Mouse (Mus musculus) midbrain, embryonic 14.5 days (tissue): Measurements from ENCODE around the gene Ubl7. TPM values are rescaled to one million over a fixed set of nuclear protein-coding genes. Genes with fewer than 3 reads are reported as not detected.

Source experiments
- ATAC-seq: fragments of 200-750 bp; cut with Nextera tagmentation; 2 replicates; pipeline ENCODE4 v1.8.0; 2017; ENCODE audit warnings: moderate number of reproducible peaks, moderate library complexity; ENCODE audit not compliant: low FRiP score, low TSS enrichment
- DNase-seq: peaks from one replicate; pipeline ENCODE4 v3.0.0-alpha.2; 2015
- H3K27ac ChIP-seq: fragments of 300-500 bp; sonication (generic); replicated peaks from 2 replicates; pipeline ENCODE4 v1.5.1; 2014; ENCODE audit warnings: mild to moderate bottlenecking, low read depth, low read length, moderate library complexity
- H3K27me3 ChIP-seq: fragments of 300-500 bp; sonication (generic); 2 replicates; pipeline ENCODE4 v1.6.1; 2014; ENCODE audit warnings: low read length, control low read depth, mixed read lengths; ENCODE audit not compliant: control insufficient read depth, insufficient read depth
- H3K36me3 ChIP-seq: fragments of 300-500 bp; sonication (generic); 2 replicates; pipeline ENCODE4 v1.6.1; 2014; ENCODE audit warnings: low read length, control low read depth; ENCODE audit not compliant: control insufficient read depth, insufficient read depth
- H3K4me1 ChIP-seq: fragments of 300-500 bp; sonication (generic); 2 replicates; pipeline ENCODE4 v1.6.1; 2014; ENCODE audit warnings: mild to moderate bottlenecking, antibody characterized with exemption, low read length, control low read depth; ENCODE audit not compliant: control insufficient read depth, insufficient read depth
- H3K4me2 ChIP-seq: fragments of 300-500 bp; sonication (generic); 2 replicates; pipeline ENCODE4 v1.6.1; 2014; ENCODE audit warnings: mild to moderate bottlenecking, low read length, moderate library complexity
- H3K4me3 ChIP-seq: fragments of 300-500 bp; sonication (generic); replicated peaks from 2 replicates; pipeline ENCODE4 v1.5.1; 2014; ENCODE audit warnings: low read depth, low read length
- H3K9ac ChIP-seq: fragments of 300-500 bp; sonication (generic); replicated peaks from 2 replicates; pipeline ENCODE4 v1.6.1; 2014; ENCODE audit warnings: mild to moderate bottlenecking, low read length, moderate library complexity
- H3K9me3 ChIP-seq: fragments of 300-500 bp; sonication (generic); 2 replicates; pipeline ENCODE4 v1.6.1; 2016; ENCODE audit warnings: low read length, control low read depth, mixed read lengths; ENCODE audit not compliant: control insufficient read depth
- WGBS: fragments of 180-500 bp; shearing (Covaris S2); extraction: QIAGEN DNeasy Blood & Tissue Kit; methylation state at CpG from one replicate; pipeline ENCODE4 v1.1.7; 2014; 5-methylcytosine and 5-hydroxymethylcytosine counted together
- polyA plus RNA-seq: library from polyadenylated mRNA; unstranded; fragments of >200 nt; fragmentation: Nextera tagmentation; extraction: Ambion mirVana; gene quantifications from 2 replicates; pipeline ENCODE4 v1.2.1, GENCODE M21; 2014

Ubl7 gene
- polyA plus RNA-seq, 1 experiment from 2014 or later, result 165 TPM

GRCm38 (mm10) chr9:57947381-57948030 lies 36.7 kb downstream of the Ubl7 start:
- Histone ChIP-seq H3K9me3 (no peaks in the 10 kb centered on the region), H3K9ac (no peak overlapping the region), H3K36me3 (no peaks in the 10 kb centered on the region), H3K4me1 (peaks cover 15% of the 10 kb centered on the region), H3K4me3 (no peak overlapping the region), H3K27me3 (no peaks in the 10 kb centered on the region), H3K4me2 (no peak overlapping the region), H3K27ac (no peak overlapping the region)
- 59% methylated on average over 7 of the region's 7 CpGs for WGBS
- ATAC-seq (no peak), DNase-seq (no peak)

DNA sequence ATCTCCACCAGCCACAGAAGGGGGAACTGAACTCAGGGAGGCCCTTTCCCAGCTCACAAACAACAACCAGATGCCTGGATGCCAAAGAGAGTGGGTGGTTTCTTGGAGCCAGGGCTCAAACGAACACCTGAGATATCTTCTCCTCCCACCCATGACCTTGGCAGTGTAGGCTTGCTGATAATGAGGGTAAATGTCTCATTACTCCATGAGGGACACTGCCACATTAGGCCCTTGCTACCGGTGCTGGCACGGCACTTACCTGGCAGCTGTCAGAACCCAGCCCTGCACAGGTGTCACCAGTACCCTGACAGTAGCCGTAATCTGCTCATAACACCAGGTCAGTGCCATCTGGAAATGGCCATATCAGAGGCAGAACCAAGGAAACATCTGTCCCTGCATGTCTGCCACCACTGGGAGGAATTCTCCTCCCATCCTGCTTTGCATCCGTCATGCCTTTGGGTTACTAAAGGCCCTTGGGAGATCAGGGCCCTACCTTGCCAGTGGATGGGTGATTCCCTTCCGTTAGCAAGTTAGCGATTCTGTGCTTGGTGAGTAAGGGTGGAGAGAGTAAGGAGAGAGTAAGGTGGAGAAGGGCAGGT lies 37.7 kb downstream of the Ubl7 start:
- Histone ChIP-seq H3K4me1 (peaks cover 10% of the 10 kb centered on the region), H3K27me3 (no peaks in the 10 kb centered on the region), H3K4me3 (no peak overlapping the region), H3K27ac (no peak overlapping the region), H3K9ac (no peak overlapping the region), H3K9me3 (no peaks in the 10 kb centered on the region), H3K36me3 (no peaks in the 10 kb centered on the region), H3K4me2 (no peak overlapping the region)
- ATAC-seq, result no peak
- WGBS, result 84% methylated on average over 7 of the region's 7 CpGs
- no peak for DNase-seq

GRCm38 (mm10) chr9:57949102-57949704 lies 38.4 kb downstream of the Ubl7 start:
- Histone ChIP-seq H3K4me3 (no peak overlapping the region), H3K36me3 (no peaks in the 10 kb centered on the region), H3K4me2 (no peak overlapping the region), H3K9me3 (no peaks in the 10 kb centered on the region), H3K4me1 (peaks cover 7% of the 10 kb centered on the region), H3K9ac (no peak overlapping the region), H3K27me3 (no peaks in the 10 kb centered on the region), H3K27ac (no peak overlapping the region)
- no peak for DNase-seq
- ATAC-seq, result no peak
- 85% methylated on average over 8 of the region's 8 CpGs for WGBS

DNA sequence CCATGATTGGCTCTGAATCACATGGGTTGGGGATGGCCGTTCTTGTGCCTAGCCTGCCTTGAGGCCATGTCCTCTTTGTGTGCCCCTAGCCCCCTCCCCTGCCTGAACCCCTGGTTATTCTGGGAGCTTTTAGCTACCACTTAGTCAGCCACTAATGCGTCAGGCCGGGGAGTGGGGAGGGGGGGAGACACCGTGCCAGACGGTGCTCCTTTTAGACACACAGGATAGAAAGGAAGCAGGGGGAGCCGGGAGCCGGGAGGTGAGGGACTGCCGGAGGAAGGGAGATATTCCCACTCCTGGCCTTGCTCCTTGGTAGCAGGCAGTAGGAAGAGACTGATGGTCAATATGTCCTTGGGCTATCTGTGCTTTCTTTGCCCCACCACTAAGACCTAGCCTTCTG lies 39.1 kb downstream of the Ubl7 start:
- DNase-seq (no peak), ATAC-seq (no peak)
- Histone ChIP-seq H3K9ac (no peak overlapping the region), H3K4me2 (no peak overlapping the region), H3K9me3 (no peaks in the 10 kb centered on the region), H3K4me3 (no peak overlapping the region), H3K36me3 (peaks cover 4% of the 10 kb centered on the region; the same call in 1 of the 2 replicates), H3K27ac (no peak overlapping the region), H3K4me1 (peaks cover 7% of the 10 kb centered on the region), H3K27me3 (no peaks in the 10 kb centered on the region)
- WGBS, result 48% methylated on average over 8 of the region's 8 CpGs

GRCm38 (mm10) chr9:57950519-57950918 lies 39.7 kb downstream of the Ubl7 start:
- ATAC-seq (no peak), DNase-seq (no peak)
- Histone ChIP-seq H3K4me1 (peaks cover 6% of the 10 kb centered on the region), H3K9me3 (no peaks in the 10 kb centered on the region), H3K9ac (no peak overlapping the region), H3K27me3 (no peaks in the 10 kb centered on the region), H3K27ac (no peak overlapping the region), H3K4me3 (no peak overlapping the region), H3K4me2 (no peak overlapping the region), H3K36me3 (peaks cover 10% of the 10 kb centered on the region)
- WGBS, result 34% methylated on average over 9 of the region's 9 CpGs

DNA sequence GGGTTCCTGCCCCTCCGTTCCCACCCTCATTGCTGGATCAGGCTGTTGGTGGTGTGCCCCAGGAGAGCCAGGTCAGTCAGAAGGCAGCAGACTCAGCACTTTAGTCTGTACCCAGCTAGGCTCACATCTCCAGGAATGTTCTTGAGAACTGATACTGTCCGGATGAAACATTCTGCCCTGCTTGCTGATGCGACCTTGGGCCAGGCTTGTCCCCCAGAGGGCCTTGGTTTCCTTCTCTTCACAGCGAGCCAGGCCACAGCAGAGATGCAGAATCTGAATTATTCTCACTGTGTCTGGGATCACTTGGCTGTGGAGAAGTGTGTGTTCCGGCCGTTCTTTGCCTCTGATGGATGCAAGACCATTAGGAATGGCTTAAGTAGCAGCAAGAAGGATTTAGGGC lies 41.2 kb downstream of the Ubl7 start:
- Histone ChIP-seq H3K9ac (no peak overlapping the region), H3K36me3 (peaks cover 24% of the 10 kb centered on the region), H3K27ac (no peak overlapping the region), H3K4me3 (no peak overlapping the region), H3K9me3 (no peaks in the 10 kb centered on the region), H3K4me2 (no peak overlapping the region), H3K4me1 (no peaks in the 10 kb centered on the region; the same call in 1 of the 2 replicates), H3K27me3 (no peaks in the 10 kb centered on the region)
- WGBS, result 58% methylated on average over 6 of the region's 6 CpGs
- DNase-seq (no peak), ATAC-seq (no peak)

DNA sequence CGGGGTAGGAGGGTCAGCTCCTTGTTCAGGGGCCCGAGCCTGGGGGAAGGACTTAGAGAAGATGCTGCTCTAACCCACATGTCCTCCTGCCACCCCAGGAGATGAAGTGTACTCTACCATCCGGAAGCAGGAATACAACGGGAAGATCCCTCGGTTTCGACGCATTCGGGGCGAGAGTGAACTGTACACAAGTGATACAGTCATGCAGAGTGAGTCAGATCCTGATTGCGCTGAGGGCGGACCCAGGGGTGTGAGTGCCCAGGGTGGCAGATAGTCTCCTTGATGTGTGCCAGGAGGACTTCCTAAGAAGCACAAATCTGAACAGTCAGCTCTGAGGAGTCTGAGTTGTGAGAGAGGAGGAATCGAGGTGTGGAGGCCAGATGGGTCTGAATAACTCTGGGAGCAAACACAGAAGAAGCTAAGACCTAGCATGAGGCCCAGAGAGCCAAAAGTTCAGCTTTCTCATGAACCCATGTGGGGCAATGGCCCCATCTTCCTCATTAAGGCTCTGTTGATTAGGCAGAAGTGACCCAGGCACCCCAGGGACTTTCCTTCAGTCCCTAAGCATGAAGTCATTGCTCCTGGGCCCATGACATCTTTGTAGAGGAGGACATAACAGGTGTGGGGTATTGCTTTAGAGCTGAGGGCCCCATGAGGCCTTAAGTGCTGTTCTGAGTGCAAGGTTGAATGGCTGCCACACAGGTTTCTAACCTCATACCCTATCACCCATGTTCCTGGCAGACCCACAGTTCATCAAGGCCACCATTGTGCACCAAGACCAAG lies 44.4 kb downstream of the Ubl7 start:
- ATAC-seq, result no peak
- no peak overlapping the region for H3K27ac ChIP-seq

DNA sequence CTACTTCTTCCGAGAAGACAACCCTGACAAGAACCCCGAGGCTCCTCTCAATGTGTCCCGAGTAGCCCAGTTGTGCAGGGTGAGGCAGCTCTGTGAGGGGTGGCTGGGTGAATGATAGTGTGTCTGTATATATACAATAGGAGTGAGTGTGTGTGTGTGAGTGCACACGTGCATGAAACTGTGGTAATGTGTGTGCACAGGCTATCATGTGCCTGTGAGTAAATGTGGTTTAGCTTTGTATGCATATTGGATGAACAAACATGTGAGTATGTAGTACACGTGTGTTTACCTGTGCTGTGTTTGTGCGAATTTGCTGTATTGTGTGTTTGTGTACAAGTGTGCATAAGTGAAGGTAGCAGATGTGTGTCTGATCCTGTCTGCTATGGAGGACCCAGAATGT lies 45.0 kb downstream of the Ubl7 start:
- ATAC-seq (no peak), DNase-seq (no peak)
- Histone ChIP-seq H3K9ac (no peak overlapping the region), H3K4me2 (no peak overlapping the region), H3K36me3 (peaks cover 52% of the 10 kb centered on the region), H3K27ac (no peak overlapping the region), H3K4me3 (no peak overlapping the region), H3K27me3 (no peaks in the 10 kb centered on the region), H3K4me1 (no peaks in the 10 kb centered on the region; the same call in 1 of the 2 replicates), H3K9me3 (no peaks in the 10 kb centered on the region)
- 91% methylated on average over 6 of the region's 6 CpGs for WGBS

More for the DNA sequence above, 44.4 kb downstream of the Ubl7 start:
- H3K4me2 ChIP-seq, result no peak overlapping the region
- no peak for DNase-seq
- peaks cover 46% of the 10 kb centered on the region for H3K36me3 ChIP-seq
- no peaks in the 10 kb centered on the region for H3K9me3 ChIP-seq
- no peak overlapping the region for H3K4me3 ChIP-seq
- H3K27me3 ChIP-seq, result no peaks in the 10 kb centered on the region
- H3K4me1 ChIP-seq, result no peaks in the 10 kb centered on the region; the same call in 1 of the 2 replicates
- WGBS, result 91% methylated on average over 12 of the region's 12 CpGs
- no peak overlapping the region for H3K9ac ChIP-seq
